Mouse (Mus musculus): ENCODE data around the gene Fbxw8. TPM values are rescaled to one million over a fixed set of nuclear protein-coding genes. Genes with fewer than 3 reads are reported as not detected.
A peak's percentile ranks its signal among the peaks of the same experiment; 100 is the strongest.

The Fbxw8 gene
- polyA plus RNA-seq, 1 experiment, result 20.3 TPM

GRCm38 (mm10) chr5:118160691-118161090 is 5.4 kb upstream of the Fbxw8 start:
- no peak for DNase-seq (ENCODE audit: low read depth in 1 of 2, low spot score in 2 of 2)
- Histone ChIP-seq H3K36me3 (ENCODE audit: control insufficient read depth, insufficient read depth, low read length) (no peaks in the 10 kb centered on the region), H3K27ac (ENCODE audit: insufficient read depth, low read length) (no peak overlapping the region), H3K4me1 (ENCODE audit: control insufficient read depth, insufficient read depth, insufficient read length) (no peaks in the 10 kb centered on the region), H3K4me3 (ENCODE audit: extremely low read depth, insufficient read depth, insufficient read length) (no peak overlapping the region), H3K27me3 (ENCODE audit: control insufficient read depth, insufficient read depth, low read length) (peaks cover 4% of the 10 kb centered on the region; the same call in 1 of the 2 replicates)
- whole genome bisulfite sequencing, result 17% methylated on average over 4 of the region's 4 CpGs
- TF ChIP-seq CTCF (IDR thresholded peaks at IDR 0.05; ENCODE audit: extremely low read depth, insufficient read depth, insufficient read length, insufficient replicate concordance), result no peak
- no peak for TF ChIP-seq POLR2A (IDR thresholded peaks at IDR 0.05; ENCODE audit: low read depth, low read length)

DNA sequence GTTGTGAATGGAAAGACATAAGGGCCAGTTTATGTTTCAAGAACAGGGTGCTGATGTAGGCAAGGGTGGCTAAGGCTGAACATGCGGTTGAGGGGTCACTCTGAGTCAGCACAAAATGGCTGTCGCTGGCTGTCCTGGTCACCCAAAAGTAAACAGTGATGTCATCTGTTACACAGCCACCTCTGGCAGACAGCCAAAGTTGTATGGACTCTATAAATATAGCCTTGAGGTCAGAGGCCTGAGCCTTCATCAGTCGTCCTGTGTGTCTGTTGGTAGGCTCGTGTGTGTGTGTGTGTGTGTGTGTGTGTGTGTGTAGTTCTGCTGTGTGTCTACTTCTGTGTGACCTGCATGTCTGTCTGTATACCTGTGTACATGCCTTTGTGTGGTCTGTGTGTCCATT is 1.7 kb upstream of the Fbxw8 start:
- DNase-seq (ENCODE audit: low read depth in 1 of 2, low spot score in 2 of 2), result no peak
- no peak overlapping the region for H3K27ac ChIP-seq (ENCODE audit: insufficient read depth, low read length)
- H3K4me3 ChIP-seq (ENCODE audit: extremely low read depth, insufficient read depth, insufficient read length), result no peak overlapping the region
- no peaks in the 10 kb centered on the region for H3K36me3 ChIP-seq (ENCODE audit: control insufficient read depth, insufficient read depth, low read length)
- H3K27me3 ChIP-seq (ENCODE audit: control insufficient read depth, insufficient read depth, low read length), result no peaks in the 10 kb centered on the region
- no peak for TF ChIP-seq CTCF (IDR thresholded peaks at IDR 0.05; ENCODE audit: extremely low read depth, insufficient read depth, insufficient read length, insufficient replicate concordance)
- no peak for TF ChIP-seq POLR2A (IDR thresholded peaks at IDR 0.05; ENCODE audit: low read depth, low read length)
- H3K4me1 ChIP-seq (ENCODE audit: control insufficient read depth, insufficient read depth, insufficient read length), result no peaks in the 10 kb centered on the region; the same call in 1 of the 2 replicates
- 57% methylated on average over 4 of the region's 4 CpGs for WGBS

DNA sequence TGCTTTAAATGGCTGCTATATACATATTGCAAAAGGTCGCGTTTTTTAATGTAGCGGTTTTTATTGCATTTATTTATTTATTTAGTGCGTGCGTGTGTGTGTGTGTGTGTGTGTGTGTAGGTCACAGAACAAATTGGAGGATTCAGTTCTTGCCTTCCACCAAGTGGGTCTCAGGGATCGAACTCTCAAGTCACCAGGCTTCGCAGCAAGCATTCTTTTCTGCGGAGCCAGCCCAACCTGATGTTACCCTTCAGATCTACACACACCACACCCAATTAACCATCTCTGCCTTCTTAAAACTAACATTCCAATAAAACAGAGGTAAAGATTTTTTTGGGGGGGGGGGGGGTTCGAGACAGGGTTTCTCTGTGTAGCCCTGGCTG is 292 bp upstream of the Fbxw8 start:
- no peak overlapping the region for H3K27ac ChIP-seq (ENCODE audit: insufficient read depth, low read length)
- TF ChIP-seq CTCF (IDR thresholded peaks at IDR 0.05; ENCODE audit: extremely low read depth, insufficient read depth, insufficient read length, insufficient replicate concordance), result no peak
- no peak for TF ChIP-seq POLR2A (IDR thresholded peaks at IDR 0.05; ENCODE audit: low read depth, low read length)

GRCm38 (mm10) chr5:118149711-118150110 is 5.6 kb downstream of the Fbxw8 start:
- H3K4me1 ChIP-seq (ENCODE audit: control insufficient read depth, insufficient read depth, insufficient read length), result no peaks in the 10 kb centered on the region; the same call in 1 of the 2 replicates
- no peak overlapping the region for H3K4me3 ChIP-seq (ENCODE audit: extremely low read depth, insufficient read depth, insufficient read length)
- no peaks in the 10 kb centered on the region for H3K27me3 ChIP-seq (ENCODE audit: control insufficient read depth, insufficient read depth, low read length)
- no peak overlapping the region for H3K27ac ChIP-seq (ENCODE audit: insufficient read depth, low read length)
- WGBS, result 89% methylated on average over 3 of the region's 3 CpGs
- TF ChIP-seq POLR2A (IDR thresholded peaks at IDR 0.05; ENCODE audit: low read depth, low read length) (no peak), CTCF (IDR thresholded peaks at IDR 0.05; ENCODE audit: extremely low read depth, insufficient read depth, insufficient read length, insufficient replicate concordance) (no peak)
- DNase-seq (ENCODE audit: low read depth in 1 of 2, low spot score in 2 of 2), result no peak
- peaks cover 2% of the 10 kb centered on the region; the same call in 1 of the 2 replicates for H3K36me3 ChIP-seq (ENCODE audit: control insufficient read depth, insufficient read depth, low read length)

More for the DNA sequence above, 292 bp upstream of the Fbxw8 start:
- WGBS, result 30% methylated on average over 9 of the region's 9 CpGs
- Histone ChIP-seq H3K27me3 (ENCODE audit: control insufficient read depth, insufficient read depth, low read length) (no peaks in the 10 kb centered on the region), H3K4me3 (ENCODE audit: extremely low read depth, insufficient read depth, insufficient read length) (peak overlapping the region; percentile 84), H3K4me1 (ENCODE audit: control insufficient read depth, insufficient read depth, insufficient read length) (no peaks in the 10 kb centered on the region; the same call in 1 of the 2 replicates), H3K36me3 (ENCODE audit: control insufficient read depth, insufficient read depth, low read length) (peaks cover 2% of the 10 kb centered on the region; the same call in 1 of the 2 replicates)
- DNase-seq (ENCODE audit: low read depth in 1 of 2, low spot score in 2 of 2), result no peak

GRCm38 (mm10) chr5:118147264-118147663 is 8.0 kb downstream of the Fbxw8 start:
- Histone ChIP-seq H3K27me3 (ENCODE audit: control insufficient read depth, insufficient read depth, low read length) (no peaks in the 10 kb centered on the region), H3K4me3 (ENCODE audit: extremely low read depth, insufficient read depth, insufficient read length) (no peak overlapping the region), H3K27ac (ENCODE audit: insufficient read depth, low read length) (no peak overlapping the region), H3K36me3 (ENCODE audit: control insufficient read depth, insufficient read depth, low read length) (peaks cover 4% of the 10 kb centered on the region), H3K4me1 (ENCODE audit: control insufficient read depth, insufficient read depth, insufficient read length) (no peaks in the 10 kb centered on the region)
- no peak for DNase-seq (ENCODE audit: low read depth in 1 of 2, low spot score in 2 of 2)
- WGBS, result 82% methylated on average over 10 of the region's 10 CpGs
- no peak for TF ChIP-seq POLR2A (IDR thresholded peaks at IDR 0.05; ENCODE audit: low read depth, low read length)

GRCm38 (mm10) chr5:118145999-118146679 is 9.1 kb downstream of the Fbxw8 start:
- 85% methylated on average over 15 of the region's 15 CpGs for WGBS

GRCm38 (mm10) chr5:118145458-118145857 is 9.8 kb downstream of the Fbxw8 start:
- Histone ChIP-seq H3K4me1 (ENCODE audit: control insufficient read depth, insufficient read depth, insufficient read length) (no peaks in the 10 kb centered on the region), H3K27ac (ENCODE audit: insufficient read depth, low read length) (no peak overlapping the region), H3K4me3 (ENCODE audit: extremely low read depth, insufficient read depth, insufficient read length) (no peak overlapping the region), H3K36me3 (ENCODE audit: control insufficient read depth, insufficient read depth, low read length) (peaks cover 6% of the 10 kb centered on the region), H3K27me3 (ENCODE audit: control insufficient read depth, insufficient read depth, low read length) (no peaks in the 10 kb centered on the region)
- TF ChIP-seq CTCF (IDR thresholded peaks at IDR 0.05; ENCODE audit: extremely low read depth, insufficient read depth, insufficient read length, insufficient replicate concordance) (no peak), POLR2A (IDR thresholded peaks at IDR 0.05; ENCODE audit: low read depth, low read length) (no peak)
- whole genome bisulfite sequencing, result 95% methylated on average over 3 of the region's 3 CpGs
- DNase-seq (ENCODE audit: low read depth in 1 of 2, low spot score in 2 of 2), result no peak

More at GRCm38 (mm10) chr5:118145999-118146679, 9.1 kb downstream of the Fbxw8 start:
- TF ChIP-seq POLR2A (IDR thresholded peaks at IDR 0.05; ENCODE audit: low read depth, low read length) (no peak), CTCF (IDR thresholded peaks at IDR 0.05; ENCODE audit: extremely low read depth, insufficient read depth, insufficient read length, insufficient replicate concordance) (no peak)
- no peaks in the 10 kb centered on the region for H3K27me3 ChIP-seq (ENCODE audit: control insufficient read depth, insufficient read depth, low read length)
- peaks cover 5% of the 10 kb centered on the region for H3K36me3 ChIP-seq (ENCODE audit: control insufficient read depth, insufficient read depth, low read length)
- H3K4me1 ChIP-seq (ENCODE audit: control insufficient read depth, insufficient read depth, insufficient read length), result no peaks in the 10 kb centered on the region
- DNase-seq (ENCODE audit: low read depth in 1 of 2, low spot score in 2 of 2), result no peak
- H3K4me3 ChIP-seq (ENCODE audit: extremely low read depth, insufficient read depth, insufficient read length), result no peak overlapping the region
- no peak overlapping the region for H3K27ac ChIP-seq (ENCODE audit: insufficient read depth, low read length)
